Mouse (Mus musculus) kidney, adult 9 months (tissue): ENCODE results near the gene Arhgap31.

Experiments used
- DNase-seq: peaks from one replicate; pipeline ENCODE4 v3.0.0; 2022

Arhgap31 gene

GRCm38 (mm10) chr16:38594435-38594834 is 118.6 kb downstream of the Arhgap31 start:
- DNase-seq = no peak

GRCm38 (mm10) chr16:38592946-38593345 is 120.1 kb downstream of the Arhgap31 start:
- DNase-seq = no peak

- peak; percentile 26 for DNase-seq
Measured at GRCm38 (mm10) chr16:38592026-38592678, 120.9 kb downstream of the Arhgap31 start.

- DNase-seq = no peak
Measured at GRCm38 (mm10) chr16:38591506-38591905, 121.6 kb downstream of the Arhgap31 start.

- no peak for DNase-seq
Measured at GRCm38 (mm10) chr16:38587572-38587971, 125.5 kb downstream of the Arhgap31 start.

GRCm38 (mm10) chr16:38587163-38587562 is 125.9 kb downstream of the Arhgap31 start:
- DNase-seq = no peak

- no peak for DNase-seq
Measured at GRCm38 (mm10) chr16:38585186-38585585, 127.9 kb downstream of the Arhgap31 start.

GRCm38 (mm10) chr16:38584761-38585160 is 128.3 kb downstream of the Arhgap31 start:
- no peak for DNase-seq

- DNase-seq = no peak
Measured at GRCm38 (mm10) chr16:38571481-38571880, 141.6 kb downstream of the Arhgap31 start.

GRCm38 (mm10) chr16:38568192-38568591 is 144.9 kb downstream of the Arhgap31 start:
- no peak for DNase-seq

- no peak for DNase-seq
Measured at GRCm38 (mm10) chr16:38563516-38563915, 149.6 kb downstream of the Arhgap31 start.

- no peak for DNase-seq
Measured at GRCm38 (mm10) chr16:38562968-38563327, 150.1 kb downstream of the Arhgap31 start.

- peak; percentile 94 for DNase-seq
Measured at GRCm38 (mm10) chr16:38562131-38562967, 150.7 kb downstream of the Arhgap31 start.

- DNase-seq = no peak
Measured at GRCm38 (mm10) chr16:38558221-38558748, 154.8 kb downstream of the Arhgap31 start, which contains the start of gene Tmem39a. Gene Tmem39a (plus strand): TSS chr16:38558698.

GRCm38 (mm10) chr16:38555988-38556387 is 157.1 kb downstream of the Arhgap31 start:
- no peak for DNase-seq

GRCm38 (mm10) chr16:38549479-38550396 is 163.3 kb downstream of the Arhgap31 start, which contains the start of gene Poglut1:
Gene Poglut1 (minus strand): TSS chr16:38550258.
- DNase-seq = peak; percentile 71
